Mouse (Mus musculus) lung, postnatal 0 days (tissue): ENCODE results near the gene Gpr55.

ENCODE experiments used
- CTCF ChIP-seq: IDR thresholded peaks from 2 replicates; pipeline ENCODE4 v1.5.1; 2016; ENCODE audit warnings: antibody characterized with exemption, mild to moderate bottlenecking
- EP300 ChIP-seq: IDR thresholded peaks from 2 replicates; pipeline ENCODE4 v1.6.1; 2016; ENCODE audit warnings: antibody characterized with exemption, mild to moderate bottlenecking, control low read depth

DNA sequence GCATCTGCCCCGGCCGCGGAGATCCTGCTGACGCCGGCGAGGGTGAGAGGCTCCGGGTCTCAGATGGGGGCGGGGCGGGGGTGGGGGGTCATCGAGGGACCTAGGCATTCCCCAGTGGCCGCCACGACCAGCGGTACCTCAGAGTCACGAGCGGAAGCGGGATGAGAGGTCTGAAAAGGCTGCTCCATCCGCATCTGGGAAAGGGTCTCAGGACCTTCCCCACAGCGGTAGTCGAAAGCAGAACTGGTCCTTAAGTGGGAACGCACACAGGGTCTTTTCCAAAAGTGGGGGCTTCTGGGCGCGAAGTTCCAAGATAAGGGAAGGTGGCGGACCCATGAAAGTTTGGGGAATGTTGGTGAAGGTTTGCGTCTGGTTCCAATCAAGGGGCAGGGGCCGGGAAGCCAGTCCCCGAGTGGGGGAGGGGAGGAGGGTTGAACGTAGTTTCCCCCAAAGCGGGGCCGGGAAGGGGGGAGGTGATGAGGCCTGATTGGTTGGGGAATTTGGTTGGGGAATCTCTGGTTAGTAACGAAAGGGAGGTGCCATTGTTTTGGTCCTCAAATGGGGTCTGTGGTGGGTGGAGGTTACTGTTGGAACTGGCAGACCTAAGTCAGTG is 66.0 kb downstream of the Gpr55 start:
- TF ChIP-seq CTCF (no peak), EP300 (no peak)
